Mouse (Mus musculus) myocyte (in vitro differentiated cells): Measurements from ENCODE around the gene Zfp646. TPM values are rescaled to one million over a fixed set of nuclear protein-coding genes. Genes with fewer than 3 reads are reported as not detected.

ENCODE experiments used
- H3K27me3 ChIP-seq: one replicate; pipeline ENCODE4 v1.6.1; 2011; ENCODE audit not compliant: control insufficient read depth, insufficient read depth, insufficient read length
- H3K36me3 ChIP-seq: one replicate; pipeline ENCODE4 v1.6.1; 2011; ENCODE audit not compliant: control insufficient read depth, insufficient read depth
- H3K4me2 ChIP-seq: one replicate; pipeline ENCODE4 v1.6.1; 2011; ENCODE audit warnings: low read depth, control low read depth
- H3K4me3 ChIP-seq: one replicate; pipeline ENCODE4 v1.5.1; 2011; ENCODE audit warnings: mild to moderate bottlenecking, control low read depth, moderate library complexity
- H3K79me2 ChIP-seq: one replicate; pipeline ENCODE4 v1.6.1; 2011; ENCODE audit not compliant: control insufficient read depth, insufficient read depth
- H3ac ChIP-seq: one replicate; pipeline ENCODE4 v1.6.1; 2011; ENCODE audit not compliant: control insufficient read depth, insufficient read length
- CEBPB ChIP-seq: IDR thresholded peaks from 2 replicates; pipeline ENCODE4 v1.6.1; 2011; ENCODE audit warnings: mild to moderate bottlenecking, moderate library complexity; ENCODE audit not compliant: poor library complexity, insufficient read depth, severe bottlenecking
- E2F4 ChIP-seq: IDR thresholded peaks from one replicate; pipeline ENCODE4 v1.6.1; 2011; ENCODE audit warnings: mild to moderate bottlenecking, control low read depth, moderate library complexity; ENCODE audit not compliant: insufficient read depth
- MAX ChIP-seq: IDR thresholded peaks from one replicate; pipeline ENCODE4 v1.6.1; 2011; ENCODE audit warnings: low read depth, mild to moderate bottlenecking, control low read depth
- MYOD1 ChIP-seq, 3 experiments: IDR thresholded peaks; one replicate each; pipeline ENCODE4 v1.6.1; 2011; ENCODE audit warnings: control low read depth in 2 of 3, low read depth in 2 of 3, mild to moderate bottlenecking in 2 of 3, moderate library complexity in 1 of 3; ENCODE audit not compliant: insufficient read length in 2 of 3, control insufficient read depth in 1 of 3
- MYOG ChIP-seq, 3 experiments: IDR thresholded peaks; one replicate each; pipeline ENCODE4 v1.6.1; 2011; ENCODE audit warnings: control low read depth in 2 of 3, low read depth in 2 of 3, mild to moderate bottlenecking in 2 of 3; ENCODE audit not compliant: insufficient read length in 2 of 3, control insufficient read depth in 1 of 3, insufficient read depth in 1 of 3
- POLR2A ChIP-seq: IDR thresholded peaks from one replicate; pipeline ENCODE4 v1.6.1; 2011; ENCODE audit warnings: low read depth, mild to moderate bottlenecking, control low read depth, moderate library complexity; ENCODE audit not compliant: insufficient read length
- POLR2AphosphoS2 ChIP-seq: IDR thresholded peaks from one replicate; pipeline ENCODE4 v1.6.1; 2011; ENCODE audit warnings: low read depth, control low read depth; ENCODE audit not compliant: insufficient read length
- REST ChIP-seq: IDR thresholded peaks from one replicate; pipeline ENCODE4 v1.6.1; 2011; ENCODE audit warnings: mild to moderate bottlenecking, control low read depth, moderate library complexity; ENCODE audit not compliant: insufficient read depth, insufficient read length
- SRF ChIP-seq: IDR thresholded peaks from one replicate; pipeline ENCODE4 v1.6.1; 2011; ENCODE audit warnings: low read depth; ENCODE audit not compliant: control insufficient read depth, insufficient read length
- TCF12 ChIP-seq: IDR thresholded peaks from one replicate; pipeline ENCODE4 v1.6.1; 2011; ENCODE audit warnings: mild to moderate bottlenecking, control low read depth; ENCODE audit not compliant: poor library complexity, insufficient read depth, severe bottlenecking
- TCF3 ChIP-seq: IDR thresholded peaks from one replicate; pipeline ENCODE4 v1.6.1; 2011; ENCODE audit warnings: low read depth, control low read depth; ENCODE audit not compliant: insufficient read length
- USF1 ChIP-seq: IDR thresholded peaks from one replicate; pipeline ENCODE4 v1.6.1; 2011; ENCODE audit warnings: low read depth, mild to moderate bottlenecking, control low read depth, moderate library complexity
- polyA plus RNA-seq: library from polyadenylated mRNA; unstranded; fragments of >200 nt; fragmentation: generic; extraction: Trizol; gene quantifications from one replicate; pipeline ENCODE4 v1.2.1, GENCODE M21; 2012; ENCODE audit warnings: missing spikeins

The Zfp646 gene
- polyA plus RNA-seq, 1 experiment, result 16.7 TPM

DNA sequence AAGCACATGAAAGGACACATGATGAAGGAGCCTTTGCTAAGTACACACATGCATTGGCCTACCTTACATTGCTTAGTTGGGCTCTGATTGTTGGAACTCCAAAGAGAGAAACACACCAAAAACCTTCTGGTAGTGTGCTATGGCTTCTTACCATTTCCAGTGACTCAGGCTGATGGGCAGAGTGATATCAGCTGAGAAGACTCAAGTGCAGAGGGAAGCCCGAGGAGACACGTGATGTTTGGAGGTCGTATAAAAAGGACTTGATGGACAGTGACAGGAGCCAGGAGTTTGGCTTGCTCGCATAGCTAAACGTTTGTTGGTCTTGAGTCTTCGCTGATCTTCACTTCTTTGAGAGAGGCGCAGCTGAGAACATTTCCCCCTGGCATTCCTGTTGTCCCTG, 21.5 kb downstream of the Zfp646 start:
- Histone ChIP-seq H3K27me3 (no peaks in the 10 kb centered on the region), H3K4me2 (no peak overlapping the region), H3K79me2 (no peaks in the 10 kb centered on the region), H3K36me3 (no peaks in the 10 kb centered on the region), H3ac (no peak overlapping the region), H3K4me3 (no peak overlapping the region)
- TF ChIP-seq MYOD1 (IDR thresholded peaks at IDR 0.05; ENCODE audit: control insufficient read depth in 1 of 3, insufficient read length in 2 of 3, low read depth in 2 of 3) (peak in 1 of 3 experiments; percentile 49), MYOG (IDR thresholded peaks at IDR 0.05; ENCODE audit: control insufficient read depth in 1 of 3, insufficient read depth in 1 of 3, insufficient read length in 2 of 3, low read depth in 2 of 3) (no peak)

DNA sequence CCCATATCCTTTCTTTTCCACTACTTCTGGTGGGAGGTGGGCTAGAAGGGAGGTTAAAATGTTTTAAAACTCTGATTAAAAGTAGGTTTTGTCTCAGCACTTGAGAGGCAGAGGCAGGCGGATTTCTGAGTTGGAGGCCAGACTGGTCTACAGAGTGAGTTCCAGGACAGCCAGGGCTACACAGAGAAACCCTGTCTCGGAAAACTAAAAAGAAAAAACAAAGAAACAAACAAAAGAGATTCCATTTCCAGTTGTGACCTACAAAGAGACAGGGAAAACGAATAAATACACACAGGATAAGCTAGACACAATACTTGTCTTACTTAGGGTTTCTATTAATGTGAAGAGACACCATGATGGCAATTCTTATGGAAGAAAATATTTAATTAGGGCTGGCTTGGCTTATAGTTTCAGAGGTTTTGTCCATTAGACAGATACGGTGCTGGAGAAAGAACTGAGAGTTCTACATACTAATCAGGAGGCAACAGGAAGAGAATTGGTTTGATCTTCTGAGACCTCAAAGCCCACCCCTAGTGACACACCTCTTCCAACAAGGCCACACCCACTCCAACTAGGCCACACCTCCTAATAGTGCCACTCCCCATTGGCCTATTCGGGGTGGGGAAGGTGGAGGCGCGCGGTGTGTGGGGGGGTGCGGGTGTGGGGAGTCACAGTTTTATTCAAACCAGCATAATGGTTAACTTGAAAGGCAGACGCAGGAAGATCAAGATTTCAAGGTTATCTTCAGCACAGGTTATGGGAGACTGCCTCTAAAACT, 22.3 kb downstream of the Zfp646 start:
- Histone ChIP-seq H3K79me2 (no peaks in the 10 kb centered on the region), H3K27me3 (no peaks in the 10 kb centered on the region), H3K4me2 (no peak overlapping the region), H3K36me3 (no peaks in the 10 kb centered on the region), H3ac (no peak overlapping the region), H3K4me3 (no peak overlapping the region)
- TF ChIP-seq MAX (no peak), TCF3 (no peak), USF1 (no peak), REST (no peak), MYOG (IDR thresholded peaks at IDR 0.05; ENCODE audit: control insufficient read depth in 1 of 3, insufficient read depth in 1 of 3, insufficient read length in 2 of 3, low read depth in 2 of 3) (no peak), CEBPB (no peak), MYOD1 (IDR thresholded peaks at IDR 0.05; ENCODE audit: control insufficient read depth in 1 of 3, insufficient read length in 2 of 3, low read depth in 2 of 3) (no peak)

DNA sequence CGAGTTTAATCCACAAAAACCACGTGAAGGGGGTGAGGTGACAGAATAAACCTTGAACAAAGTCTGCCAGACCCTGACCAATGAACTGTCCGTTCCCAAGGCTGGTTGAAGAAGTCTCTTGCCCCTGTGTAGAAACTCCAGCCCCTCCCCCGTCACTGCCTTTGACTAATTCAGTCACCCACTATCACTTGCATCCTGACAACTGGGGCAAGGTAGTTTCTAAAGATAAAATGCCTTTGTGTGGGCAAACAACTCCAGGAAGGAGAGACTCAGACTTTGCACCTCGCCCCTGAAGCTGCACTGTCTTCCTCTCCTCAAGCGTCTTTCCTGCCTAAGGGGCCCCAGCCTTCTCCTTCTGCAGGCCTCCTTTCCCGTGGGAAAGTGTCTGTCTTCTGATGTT, 24.0 kb downstream of the Zfp646 start:
- TF ChIP-seq SRF, result no peak
- no peak for TF ChIP-seq TCF3
- no peak for TF ChIP-seq POLR2AphosphoS2
- TF ChIP-seq MYOD1 (IDR thresholded peaks at IDR 0.05; ENCODE audit: control insufficient read depth in 1 of 3, insufficient read length in 2 of 3, low read depth in 2 of 3), result no peak
- no peak for TF ChIP-seq MAX
- TF ChIP-seq TCF12, result no peak
- no peak for TF ChIP-seq E2F4
- no peak for TF ChIP-seq MYOG (IDR thresholded peaks at IDR 0.05; ENCODE audit: control insufficient read depth in 1 of 3, insufficient read depth in 1 of 3, insufficient read length in 2 of 3, low read depth in 2 of 3)
- no peak for TF ChIP-seq REST
- TF ChIP-seq POLR2A, result no peak
- TF ChIP-seq CEBPB, result no peak
- no peaks in the 10 kb centered on the region for H3K36me3 ChIP-seq
- no peak overlapping the region for H3K4me2 ChIP-seq
- no peaks in the 10 kb centered on the region for H3K27me3 ChIP-seq
- H3K4me3 ChIP-seq, result no peak overlapping the region
- no peak overlapping the region for H3ac ChIP-seq
- H3K79me2 ChIP-seq, result no peaks in the 10 kb centered on the region

DNA sequence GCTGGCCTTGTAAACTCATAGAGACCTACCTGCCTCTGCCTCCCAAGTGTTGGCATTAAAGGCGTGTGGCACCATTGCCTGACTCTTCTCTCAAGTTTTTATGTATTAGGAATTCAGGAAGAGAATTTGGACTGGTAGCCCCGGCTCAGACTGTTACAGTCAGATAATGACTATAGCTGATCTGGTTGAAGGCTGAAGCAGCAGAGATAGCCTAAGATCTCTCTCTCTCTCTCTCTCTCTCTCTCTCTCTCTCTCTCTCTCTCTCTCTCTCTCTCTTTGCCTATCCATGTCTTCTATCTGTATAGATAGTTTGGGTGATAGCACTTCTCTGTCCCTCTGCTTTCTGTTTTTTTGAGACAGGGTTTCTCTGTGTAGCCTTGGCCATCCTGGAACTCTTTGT, 25.8 kb downstream of the Zfp646 start:
- no peaks in the 10 kb centered on the region for H3K27me3 ChIP-seq
- no peak overlapping the region for H3ac ChIP-seq
- H3K36me3 ChIP-seq, result peaks cover 3% of the 10 kb centered on the region
- no peak overlapping the region for H3K4me2 ChIP-seq
- no peaks in the 10 kb centered on the region for H3K79me2 ChIP-seq
- TF ChIP-seq MAX (no peak), REST (no peak), POLR2A (no peak), MYOG (IDR thresholded peaks at IDR 0.05; ENCODE audit: control insufficient read depth in 1 of 3, insufficient read depth in 1 of 3, insufficient read length in 2 of 3, low read depth in 2 of 3) (no peak), TCF12 (no peak), TCF3 (no peak), POLR2AphosphoS2 (no peak), MYOD1 (IDR thresholded peaks at IDR 0.05; ENCODE audit: control insufficient read depth in 1 of 3, insufficient read length in 2 of 3, low read depth in 2 of 3) (no peak), SRF (no peak), CEBPB (no peak), E2F4 (no peak), USF1 (no peak)
- H3K4me3 ChIP-seq, result no peak overlapping the region

DNA sequence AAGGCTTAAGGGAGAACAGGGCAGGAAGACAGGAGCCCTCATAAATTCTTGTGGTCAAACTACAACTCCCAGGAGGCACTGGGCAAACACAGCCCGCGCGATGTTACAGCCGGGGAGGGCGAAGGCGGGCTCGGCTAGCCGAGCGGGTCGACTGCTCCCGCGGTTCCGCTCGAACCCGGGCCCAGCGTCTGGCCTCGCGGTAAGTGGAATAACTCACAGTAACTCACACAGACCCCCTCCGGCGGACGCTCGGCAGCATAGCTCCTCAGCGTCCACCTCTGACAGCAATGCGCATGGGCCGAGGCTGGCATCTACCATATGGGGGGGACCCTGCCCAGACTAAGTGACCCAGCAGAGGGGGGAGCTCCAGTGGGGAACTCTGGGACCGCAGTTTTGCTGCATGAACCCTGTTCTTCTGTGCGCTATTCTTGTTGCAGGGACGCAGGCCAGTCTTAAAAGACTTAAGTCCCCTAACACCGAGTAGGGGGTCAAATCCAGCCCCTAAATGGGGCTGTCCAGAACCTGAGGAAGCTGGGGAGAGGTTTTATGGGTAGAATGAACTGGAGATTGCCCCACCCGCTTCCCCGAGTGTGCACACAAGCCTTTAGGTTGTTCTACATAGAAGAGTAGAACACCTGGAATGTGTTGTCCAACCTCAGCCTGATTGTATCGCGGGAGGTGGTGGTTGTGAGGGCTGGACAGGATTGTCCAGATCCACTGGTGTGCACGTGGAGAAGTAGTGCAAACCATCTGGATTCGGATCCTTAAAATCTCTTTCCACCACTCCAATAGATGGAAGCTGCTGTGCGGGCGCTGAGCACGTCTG, 28.2 kb downstream of the Zfp646 start, which contains the start of gene Bckdk:
Bckdk (plus strand) TSS at position 112 of the 826 bp plus-strand sequence.
- Histone ChIP-seq H3K4me3 (peak within 1 kb of the TSS; percentile 79), H3ac (peak within 1 kb of the TSS; percentile 73), H3K27me3 (no peaks in the 10 kb centered on the region), H3K36me3 (peaks cover 11% of the 10 kb centered on the region), H3K79me2 (no peaks in the 10 kb centered on the region), H3K4me2 (peak within 1 kb of the TSS; percentile 75)
- TF ChIP-seq REST, result no peak
- TF ChIP-seq E2F4, result peak; percentile 52
- no peak for TF ChIP-seq TCF3
- peak; percentile 85 for TF ChIP-seq POLR2A
- TF ChIP-seq USF1, result no peak
- TF ChIP-seq MAX, result no peak
- no peak for TF ChIP-seq MYOG (IDR thresholded peaks at IDR 0.05; ENCODE audit: control insufficient read depth in 1 of 3, insufficient read depth in 1 of 3, insufficient read length in 2 of 3, low read depth in 2 of 3)
- no peak for TF ChIP-seq TCF12
- TF ChIP-seq POLR2AphosphoS2, result peak; percentile 84
- peak in 1 of 3 experiments; percentile 14 for TF ChIP-seq MYOD1 (IDR thresholded peaks at IDR 0.05; ENCODE audit: control insufficient read depth in 1 of 3, insufficient read length in 2 of 3, low read depth in 2 of 3)
- TF ChIP-seq CEBPB, result no peak
- no peak for TF ChIP-seq SRF
